ENCODE assay signal across 24 mouse cellular contexts in genomic region chr10:93846706-93847105, GRCm38 (mm10). TPM values are rescaled to one million over a fixed set of nuclear protein-coding genes. Genes with fewer than 3 reads are reported as not detected.
DNase-seq lines count a peak whose midpoint lies in the region; ATAC-seq and TF ChIP-seq lines count a peak whose summit lies in the region.
"Had no signal": no experiment of that assay in that cellular context is flagged by ENCODE, and none has a peak within 500 bp of the region (broad histone marks: within the 10 kb centered on the region; RNA-seq: fewer than 3 reads in every experiment).

No protein-coding gene starts in this region.

- ATAC-seq in forebrain, embryonic 16.5 days, result no peak
- ATAC-seq: activated CD4-positive, CD25-positive, alpha-beta regulatory T cell, adult 4 months; forebrain, embryonic 13.5 days; forebrain, postnatal 0 days; intestine, embryonic 15.5 days had no signal

- no peaks in the 10 kb centered on the region for H3K27me3 ChIP-seq in testis, adult 2 months (ENCODE audit: control insufficient read depth, insufficient read depth, low read length)
- no peaks in the 10 kb centered on the region for H3K27me3 ChIP-seq in forebrain, embryonic 16.5 days (replicated peaks; ENCODE audit: control insufficient read depth, insufficient read depth, low read length)
- H3K27me3 ChIP-seq: forebrain, embryonic 13.5 days; hindbrain, embryonic 12.5 days; hindbrain, embryonic 15.5 days; intestine, embryonic 15.5 days had no signal

- H3K36me3 ChIP-seq in testis, adult 2 months (ENCODE audit: control insufficient read depth, insufficient read depth, low read length), result no peaks in the 10 kb centered on the region
- H3K36me3 ChIP-seq in forebrain, embryonic 16.5 days (ENCODE audit: control insufficient read depth, insufficient read depth), result no peaks in the 10 kb centered on the region
- H3K36me3 ChIP-seq: hindbrain, embryonic 15.5 days; intestine, embryonic 15.5 days had no signal

- WGBS in forebrain, embryonic 16.5 days, result 94% methylated on average over 13 of the region's 13 CpGs

- no peak overlapping the region for H3K27ac ChIP-seq in testis, adult 2 months (ENCODE audit: control insufficient read depth, insufficient read depth, low read depth, low read length)
- no peak overlapping the region for H3K27ac ChIP-seq in forebrain, embryonic 16.5 days (ENCODE audit: low read length)
- H3K27ac ChIP-seq: forebrain, embryonic 10.5 days; forebrain, embryonic 13.5 days; gastrocnemius, adult 2 months; heart, adult 2 months; hindbrain, embryonic 12.5 days; hindbrain, embryonic 15.5 days; intestine, embryonic 15.5 days had no signal

- no peak overlapping the region for H3K9ac ChIP-seq in forebrain, embryonic 16.5 days (replicated peaks; ENCODE audit: low read depth, low read length)
- H3K9ac ChIP-seq: forebrain, embryonic 13.5 days; forebrain, postnatal 0 days; hindbrain, embryonic 12.5 days; hindbrain, embryonic 15.5 days; intestine, embryonic 15.5 days had no signal

- 0 out of 2 replicates have a peak, but pooled peaks cover 7% of the 10 kb centered on the region for H3K9me3 ChIP-seq in forebrain, embryonic 16.5 days (ENCODE audit: control insufficient read depth, low read length)
- H3K9me3 ChIP-seq: intestine, embryonic 15.5 days had no signal

- no peak overlapping the region for H3K4me2 ChIP-seq in forebrain, embryonic 16.5 days (ENCODE audit: low read length)
- H3K4me2 ChIP-seq: forebrain, embryonic 13.5 days; heart, embryonic 11.5 days; hindbrain, embryonic 12.5 days; hindbrain, embryonic 15.5 days; intestine, embryonic 15.5 days had no signal

- no peak for TF ChIP-seq POLR2A in testis, adult 2 months (IDR thresholded peaks at IDR 0.05; ENCODE audit: control insufficient read depth, low read depth, low read length)

- DNase-seq in heart, adult 11 months, result peak; percentile 75
- DNase-seq in heart, adult 9 months (ENCODE audit: low spot score in 2 of 2), result no peak
- no peak for DNase-seq in testis, postnatal 14 days (ENCODE audit: low spot score)
- DNase-seq in ZHBTc4 (ENCODE audit: low read depth, low spot score), result peak; percentile 64
- DNase-seq: adrenal gland, postnatal 10 days; adrenal gland, postnatal 36 days; cerebellum, adult 18-20 months; cerebellum, adult 9-10 months; cerebellum, postnatal 14 days; forebrain, postnatal 0 days; gastrocnemius, adult 2 months; gastrocnemius, postnatal 25 days; heart, adult 2 months; kidney, adult 18-20 months had no signal

- H3K4me1 ChIP-seq in testis, adult 2 months (ENCODE audit: control insufficient read depth, insufficient read depth, low read length), result 0 out of 2 replicates have a peak, but pooled peaks cover 2% of the 10 kb centered on the region
- H3K4me1 ChIP-seq in forebrain, embryonic 16.5 days (replicated peaks; ENCODE audit: control insufficient read depth, insufficient read depth, low read length), result no peaks in the 10 kb centered on the region
- H3K4me1 ChIP-seq: forebrain, embryonic 10.5 days; forebrain, embryonic 13.5 days; hindbrain, embryonic 12.5 days; hindbrain, embryonic 15.5 days; intestine, embryonic 15.5 days had no signal

- H3K4me3 ChIP-seq in testis, adult 2 months (ENCODE audit: control insufficient read depth, low read depth, low read length), result peak overlapping the region; percentile 82
- H3K4me3 ChIP-seq in forebrain, embryonic 16.5 days (replicated peaks; ENCODE audit: low read length), result no peak overlapping the region
- H3K4me3 ChIP-seq: forebrain, embryonic 10.5 days; forebrain, embryonic 13.5 days; gastrocnemius, adult 2 months; heart, adult 2 months; hindbrain, embryonic 12.5 days; hindbrain, embryonic 15.5 days; intestine, embryonic 15.5 days had no signal

- TF ChIP-seq CTCF in testis, adult 2 months (IDR thresholded peaks at IDR 0.05; ENCODE audit: control insufficient read depth, insufficient read depth, insufficient replicate concordance, low read depth, low read length), result no peak

RNA-seq across cellular contexts. Expression of gene Usp44, which starts 15.4 kb away (rescaled TPM):
- polyA plus RNA-seq in testis, adult 2 months (2012; rRNA removed), result 121 and 122 TPM in 2 replicates
- 0.57 and 0.82 TPM in 2 replicates for polyA plus RNA-seq in forebrain, embryonic 16.5 days (2015; fragmentation: Nextera tagmentation; extraction: Ambion mirVana)
- polyA plus RNA-seq: heart, adult 2 months; heart, postnatal 0 days had no signal

RNA-seq across cellular contexts. Expression of gene Metap2, which starts 50.2 kb away (rescaled TPM):
- 93.2 and 113 TPM in 2 replicates for polyA plus RNA-seq in testis, adult 2 months (2012; rRNA removed)
- polyA plus RNA-seq in forebrain, embryonic 16.5 days (2015; fragmentation: Nextera tagmentation; extraction: Ambion mirVana), result 147 and 156 TPM in 2 replicates

Comparison
In these comparisons a context has a peak if more than half of its experiments do, and no peak if none do; other contexts are left out.
1. DNase-seq: peak in heart, adult 11 months (single experiment) and ZHBTc4 (single experiment); none in heart, adult 9 months (0 of 2) and testis, postnatal 14 days (single experiment).
2. RNA of gene Usp44, which starts 15.4 kb away (polyA plus RNA-seq): 121 to 122 TPM in testis, adult 2 months; 0.57 to 0.82 TPM in forebrain, embryonic 16.5 days; every median in the first group is over 10 times any median in the second.